Mouse (Mus musculus) lung, postnatal 0 days (tissue): ENCODE results near the gene Ttll12. TPM values are rescaled to one million over a fixed set of nuclear protein-coding genes. Genes with fewer than 3 reads are reported as not detected.
A peak's percentile ranks its signal among the peaks of the same experiment; 100 is the strongest.

ENCODE experiments used
- ATAC-seq: fragments of 200-750 bp; cut with Nextera tagmentation; 2 replicates; pipeline ENCODE4 v1.8.0; 2017; ENCODE audit warnings: moderate library complexity
- DNase-seq: peaks from one replicate; pipeline ENCODE4 v3.0.0-alpha.2; 2016; ENCODE audit warnings: low spot score
- H3K27ac ChIP-seq: fragments of 300-500 bp; sonication (generic); 2 replicates; pipeline ENCODE4 v1.5.1; 2014; ENCODE audit warnings: antibody characterized with exemption, mild to moderate bottlenecking, low read length, mixed read lengths
- H3K27me3 ChIP-seq: fragments of 300-500 bp; sonication (generic); replicated peaks from 2 replicates; pipeline ENCODE4 v1.6.1; 2014; ENCODE audit warnings: low read length, mixed read lengths; ENCODE audit not compliant: insufficient read depth
- H3K36me3 ChIP-seq: fragments of 300-500 bp; sonication (generic); 2 replicates; pipeline ENCODE4 v1.6.1; 2014; ENCODE audit warnings: low read length, mixed read lengths; ENCODE audit not compliant: insufficient read depth
- H3K4me1 ChIP-seq: fragments of 300-500 bp; sonication (generic); 2 replicates; pipeline ENCODE4 v1.6.1; 2014; ENCODE audit warnings: antibody characterized with exemption, low read depth, low read length, mixed read lengths; ENCODE audit not compliant: insufficient read depth
- H3K4me2 ChIP-seq: fragments of 300-500 bp; sonication (generic); replicated peaks from 2 replicates; pipeline ENCODE4 v1.6.1; 2014; ENCODE audit warnings: low read depth, mild to moderate bottlenecking, low read length, moderate library complexity, mixed read lengths
- H3K4me3 ChIP-seq: fragments of 300-500 bp; sonication (generic); 2 replicates; pipeline ENCODE4 v1.5.1; 2014; ENCODE audit warnings: low read depth, low read length
- H3K9ac ChIP-seq: fragments of 300-500 bp; sonication (generic); replicated peaks from 2 replicates; pipeline ENCODE4 v1.6.1; 2014; ENCODE audit warnings: low read depth, mild to moderate bottlenecking
- H3K9me3 ChIP-seq: fragments of 300-500 bp; sonication (generic); 2 replicates; pipeline ENCODE4 v1.6.1; 2016; ENCODE audit warnings: low read length, mixed read lengths
- CTCF ChIP-seq: IDR thresholded peaks from 2 replicates; pipeline ENCODE4 v1.5.1; 2016; ENCODE audit warnings: antibody characterized with exemption, mild to moderate bottlenecking
- EP300 ChIP-seq: IDR thresholded peaks from 2 replicates; pipeline ENCODE4 v1.6.1; 2016; ENCODE audit warnings: antibody characterized with exemption, mild to moderate bottlenecking, control low read depth
- WGBS: fragments of 180-500 bp; shearing (Covaris S2); extraction: QIAGEN DNeasy Blood & Tissue Kit; methylation state at CpG from one replicate; pipeline ENCODE4 v1.1.7; 2014; 5-methylcytosine and 5-hydroxymethylcytosine counted together
- polyA plus RNA-seq: library from polyadenylated mRNA; unstranded; fragments of >200 nt; fragmentation: Nextera tagmentation; extraction: Ambion mirVana; gene quantifications from 2 replicates; pipeline ENCODE4 v1.2.1, GENCODE M21; 2015

Gene Ttll12
- polyA plus RNA-seq, 1 experiment from 2014 or later, result 12.3 TPM

- DNase-seq, result no peak
- Histone ChIP-seq H3K9me3 (no peaks in the 10 kb centered on the region), H3K9ac (no peak overlapping the region), H3K4me1 (no peaks in the 10 kb centered on the region), H3K27ac (no peak overlapping the region), H3K36me3 (peaks cover 35% of the 10 kb centered on the region), H3K27me3 (no peaks in the 10 kb centered on the region), H3K4me3 (no peak overlapping the region), H3K4me2 (no peak overlapping the region)
- ATAC-seq, result no peak
- 86% methylated on average over 8 of the region's 8 CpGs for WGBS
- TF ChIP-seq CTCF (no peak), EP300 (no peak)
These were observed 47.8 kb downstream of the Ttll12 start for GRCm38 (mm10) chr15:83547144-83547543.

- H3K36me3 ChIP-seq, result peaks cover 35% of the 10 kb centered on the region
- TF ChIP-seq CTCF (no peak), EP300 (no peak)
These were observed 48.9 kb downstream of the Ttll12 start for GRCm38 (mm10) chr15:83546029-83546428.

GRCm38 (mm10) chr15:83541647-83542287 is 53.2 kb downstream of the Ttll12 start:
- peaks cover 13% of the 10 kb centered on the region; the same call in 1 of the 2 replicates for H3K36me3 ChIP-seq
- ATAC-seq (no peak), DNase-seq (no peak)
- H3K4me1 ChIP-seq, result peaks cover 8% of the 10 kb centered on the region
- no peak overlapping the region for H3K9ac ChIP-seq
- WGBS, result 73% methylated on average over 9 of the region's 9 CpGs
- no peaks in the 10 kb centered on the region for H3K9me3 ChIP-seq
- H3K4me2 ChIP-seq, result no peak overlapping the region
- H3K4me3 ChIP-seq, result no peak overlapping the region
- H3K27me3 ChIP-seq, result no peaks in the 10 kb centered on the region
- no peak overlapping the region for H3K27ac ChIP-seq
- no peak for TF ChIP-seq EP300
- no peak for TF ChIP-seq CTCF

More at GRCm38 (mm10) chr15:83546029-83546428, 48.9 kb downstream of the Ttll12 start:
- H3K9ac ChIP-seq, result no peak overlapping the region
- no peaks in the 10 kb centered on the region for H3K9me3 ChIP-seq
- 86% methylated on average over 7 of the region's 7 CpGs for WGBS
- DNase-seq (no peak), ATAC-seq (no peak)
- no peak overlapping the region for H3K4me3 ChIP-seq
- H3K27me3 ChIP-seq, result no peaks in the 10 kb centered on the region
- no peak overlapping the region for H3K4me2 ChIP-seq
- H3K4me1 ChIP-seq, result no peaks in the 10 kb centered on the region
- H3K27ac ChIP-seq, result no peak overlapping the region

DNA sequence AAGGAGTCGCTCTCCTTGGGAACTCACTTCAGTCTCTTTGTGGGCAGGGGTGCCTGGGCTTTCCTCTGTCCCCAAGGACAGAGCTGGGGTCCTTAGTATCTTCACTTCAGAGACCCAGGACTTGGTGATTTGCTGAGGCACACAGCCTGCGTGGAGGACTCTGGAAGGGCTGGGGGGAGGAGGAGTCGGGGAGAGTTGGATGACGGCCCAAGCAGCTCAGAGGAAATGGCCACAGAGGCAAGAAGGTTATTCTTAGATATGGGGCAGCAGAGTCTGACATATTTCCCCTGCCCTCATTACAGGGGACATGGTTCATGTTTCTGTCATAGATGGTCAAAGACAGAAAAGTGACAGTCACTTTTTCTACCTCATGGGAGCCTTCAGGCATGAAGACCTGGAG is 55.1 kb downstream of the Ttll12 start:
- Histone ChIP-seq H3K9ac (no peak overlapping the region), H3K4me2 (no peak overlapping the region)

GRCm38 (mm10) chr15:83538855-83539254 is 56.1 kb downstream of the Ttll12 start:
- 96% methylated on average over 2 of the region's 2 CpGs for WGBS
- Histone ChIP-seq H3K4me2 (no peak overlapping the region), H3K36me3 (no peaks in the 10 kb centered on the region), H3K4me3 (no peak overlapping the region), H3K4me1 (peaks cover 8% of the 10 kb centered on the region), H3K27ac (0 out of 2 replicates have a peak overlapping the region, but pooled peaks have one; percentile 6), H3K27me3 (no peaks in the 10 kb centered on the region), H3K9me3 (no peaks in the 10 kb centered on the region), H3K9ac (no peak overlapping the region)
- ATAC-seq (no peak), DNase-seq (no peak)
- TF ChIP-seq CTCF (no peak), EP300 (no peak)

More for the DNA sequence above, 55.1 kb downstream of the Ttll12 start:
- Histone ChIP-seq H3K27me3 (no peaks in the 10 kb centered on the region), H3K4me3 (no peak overlapping the region), H3K4me1 (peaks cover 8% of the 10 kb centered on the region), H3K36me3 (no peaks in the 10 kb centered on the region), H3K27ac (no peak overlapping the region), H3K9me3 (no peaks in the 10 kb centered on the region)
- WGBS, result 39% methylated on average over 4 of the region's 4 CpGs
- DNase-seq, result peak; percentile 48
- TF ChIP-seq EP300 (no peak), CTCF (no peak)
- peak; percentile 52 for ATAC-seq

- no peak overlapping the region for H3K4me2 ChIP-seq
- no peak overlapping the region for H3K9ac ChIP-seq
- no peaks in the 10 kb centered on the region for H3K36me3 ChIP-seq
- DNase-seq, result no peak
- H3K4me3 ChIP-seq, result no peak overlapping the region
- H3K9me3 ChIP-seq, result no peaks in the 10 kb centered on the region
- peak; percentile 42 for ATAC-seq
- peaks cover 14% of the 10 kb centered on the region for H3K4me1 ChIP-seq
- H3K27ac ChIP-seq, result peak overlapping the region; percentile 77
- WGBS, result 54% methylated on average over 6 of the region's 6 CpGs
- no peak for TF ChIP-seq EP300
- TF ChIP-seq CTCF, result no peak
- no peaks in the 10 kb centered on the region for H3K27me3 ChIP-seq
These were observed 59.1 kb downstream of the Ttll12 start for GRCm38 (mm10) chr15:83535890-83536231.
